Mouse (Mus musculus) ES-E14 (cell line): ENCODE measurements around the gene Sult6b2.

ENCODE experiments used
- HCFC1 ChIP-seq: IDR thresholded peaks from 2 replicates; pipeline ENCODE4 v1.6.1; 2012; ENCODE audit warnings: low read length, inconsistent platforms, borderline replicate concordance; ENCODE audit not compliant: insufficient read depth
- MAFK ChIP-seq: IDR thresholded peaks from 2 replicates; pipeline ENCODE4 v1.6.1; 2014; ENCODE audit warnings: mild to moderate bottlenecking, low read depth, low read length, inconsistent platforms; ENCODE audit not compliant: insufficient read depth
- ZC3H11A ChIP-seq: IDR thresholded peaks from 2 replicates; pipeline ENCODE4 v1.6.1; 2012; ENCODE audit warnings: low read depth, mild to moderate bottlenecking, inconsistent platforms, low read length, borderline replicate concordance
- ZNF384 ChIP-seq: IDR thresholded peaks from 2 replicates; pipeline ENCODE4 v1.6.1; 2012; ENCODE audit warnings: low read depth, low read length, inconsistent platforms

- TF ChIP-seq ZNF384: no peak
- no peak for TF ChIP-seq MAFK
- TF ChIP-seq ZC3H11A: no peak
- TF ChIP-seq HCFC1: no peak
Observed at GRCm38 (mm10) chr6:142738225-142738624, 66.1 kb downstream of the Sult6b2 start.
